Comparison of ENCODE assay signal across 8 mouse cellular contexts in genomic region chr5:108270415-108270814, GRCm38 (mm10). TPM values are rescaled to one million over a fixed set of nuclear protein-coding genes. Genes with fewer than 3 reads are reported as not detected.
DNase-seq lines count a peak whose midpoint lies in the region; ATAC-seq and TF ChIP-seq lines count a peak whose summit lies in the region.

No protein-coding gene starts in this region.

- H3K27me3 ChIP-seq in embryonic facial prominence, embryonic 10.5 days (replicated peaks; ENCODE audit: low read depth, poor library complexity, severe bottlenecking) = no peaks in the 10 kb centered on the region
- no peaks in the 10 kb centered on the region for H3K27me3 ChIP-seq in intestine, embryonic 14.5 days (replicated peaks; ENCODE audit: control insufficient read depth, insufficient read depth, low read length)
- H3K27me3 ChIP-seq in neural tube, embryonic 12.5 days (replicated peaks) = no peaks in the 10 kb centered on the region

- peaks cover 34% of the 10 kb centered on the region for H3K36me3 ChIP-seq in embryonic facial prominence, embryonic 10.5 days (replicated peaks)
- H3K36me3 ChIP-seq in intestine, embryonic 14.5 days (ENCODE audit: control insufficient read depth, insufficient read depth, low read length) = peaks cover 22% of the 10 kb centered on the region
- no peaks in the 10 kb centered on the region for H3K36me3 ChIP-seq in neural tube, embryonic 12.5 days

- DNase-seq in left cerebral cortex, adult 2 months (ENCODE audit: extremely low spot score in 1 of 2, low spot score in 2 of 2) = no peak
- DNase-seq in left cerebral cortex, postnatal 10 days (ENCODE audit: extremely low spot score in 1 of 2, low spot score in 2 of 2) = no peak
- no peak for DNase-seq in embryonic facial prominence, embryonic 10.5 days (ENCODE audit: low spot score)
- no peak for DNase-seq in intestine, embryonic 14.5 days (ENCODE audit: low spot score)
- DNase-seq in urinary bladder, postnatal 36 days (ENCODE audit: low spot score in 2 of 2) = no peak
- DNase-seq in ovary, postnatal 14 days (ENCODE audit: low spot score) = no peak
- DNase-seq in natural killer cell, adult 2 months (ENCODE audit: low spot score in 2 of 2) = no peak

- H3K9me3 ChIP-seq in embryonic facial prominence, embryonic 10.5 days = no peaks in the 10 kb centered on the region
- H3K9me3 ChIP-seq in intestine, embryonic 14.5 days (ENCODE audit: control insufficient read depth, low read length) = no peaks in the 10 kb centered on the region
- H3K9me3 ChIP-seq in neural tube, embryonic 12.5 days = no peaks in the 10 kb centered on the region

- 57% methylated on average over 9 of the region's 9 CpGs for WGBS in embryonic facial prominence, embryonic 10.5 days
- WGBS in intestine, embryonic 14.5 days = 36% methylated on average over 9 of the region's 9 CpGs
- WGBS in neural tube, embryonic 12.5 days = 53% methylated on average over 9 of the region's 9 CpGs

- peaks cover 27% of the 10 kb centered on the region for H3K4me1 ChIP-seq in embryonic facial prominence, embryonic 10.5 days
- H3K4me1 ChIP-seq in intestine, embryonic 14.5 days (replicated peaks; ENCODE audit: control insufficient read depth, insufficient read depth, low read length) = peaks cover 13% of the 10 kb centered on the region
- peaks cover 21% of the 10 kb centered on the region for H3K4me1 ChIP-seq in neural tube, embryonic 12.5 days

- peak overlapping the region; percentile 66 for H3K4me2 ChIP-seq in intestine, embryonic 14.5 days (ENCODE audit: low read length)
- H3K4me2 ChIP-seq in neural tube, embryonic 12.5 days (replicated peaks) = peak overlapping the region; percentile 85

- H3K9ac ChIP-seq in intestine, embryonic 14.5 days (ENCODE audit: low read length) = peak overlapping the region; percentile 90
- peak overlapping the region; percentile 92 for H3K9ac ChIP-seq in neural tube, embryonic 12.5 days

- intact Hi-C loops in left cerebral cortex, adult 2 months (cut with DNase I) = no loop called here
- intact Hi-C loops in left cerebral cortex, postnatal 10 days (cut with DNase I) = no loop called here

- TF ChIP-seq CTCF in left cerebral cortex, adult 2 months (IDR thresholded peaks at IDR 0.05) = no peak

- no peak for ATAC-seq in intestine, embryonic 14.5 days (replicated peaks; ENCODE audit: low FRiP score, low TSS enrichment, low read depth)
- no peak for ATAC-seq in neural tube, embryonic 12.5 days (ENCODE audit: low FRiP score, low read depth)

- no peak overlapping the region for H3K27ac ChIP-seq in left cerebral cortex, adult 2 months
- H3K27ac ChIP-seq in embryonic facial prominence, embryonic 10.5 days (replicated peaks) = no peak overlapping the region
- H3K27ac ChIP-seq in intestine, embryonic 14.5 days (ENCODE audit: low read depth) = no peak overlapping the region
- H3K27ac ChIP-seq in neural tube, embryonic 12.5 days = no peak overlapping the region

- peak overlapping the region; percentile 61 for H3K4me3 ChIP-seq in left cerebral cortex, adult 2 months
- H3K4me3 ChIP-seq in embryonic facial prominence, embryonic 10.5 days = peak overlapping the region; percentile 94
- H3K4me3 ChIP-seq in intestine, embryonic 14.5 days (ENCODE audit: low read depth, low read length) = peak overlapping the region; percentile 97
- H3K4me3 ChIP-seq in neural tube, embryonic 12.5 days = peak overlapping the region; percentile 89

RNA-seq across cellular contexts. Expression of gene Dr1, which starts 1.7 kb away (rescaled TPM):
- 10 to 100 TPM; 33.9 to 34.8 TPM for total RNA-seq in left cerebral cortex, adult 2 months (2021)
- 10 to 100 TPM; 36.9 to 37.3 TPM for total RNA-seq in left cerebral cortex, postnatal 10 days (2021)
- polyA plus RNA-seq in embryonic facial prominence, embryonic 10.5 days (2016; fragmentation: Nextera tagmentation; extraction: Ambion mirVana) = 44.0 and 46.1 TPM in 2 replicates
- polyA plus RNA-seq in intestine, embryonic 14.5 days (2014; fragmentation: Nextera tagmentation; extraction: Ambion mirVana) = 42.4 and 45.0 TPM in 2 replicates
- 47.0 and 49.1 TPM in 2 replicates for polyA plus RNA-seq in neural tube, embryonic 12.5 days (2016; fragmentation: Nextera tagmentation; extraction: Ambion mirVana)

RNA-seq across cellular contexts. Expression of gene Pigg, which starts 42.0 kb away (rescaled TPM):
- total RNA-seq in left cerebral cortex, adult 2 months (2021) = 10 to 100 TPM; 13.1 to 14.1 TPM
- total RNA-seq in left cerebral cortex, postnatal 10 days (2021) = 1 to 10 TPM; 7.5 to 7.9 TPM
- 6.4 and 7.6 TPM in 2 replicates for polyA plus RNA-seq in embryonic facial prominence, embryonic 10.5 days (2016; fragmentation: Nextera tagmentation; extraction: Ambion mirVana)
- 3.0 and 3.3 TPM in 2 replicates for polyA plus RNA-seq in intestine, embryonic 14.5 days (2014; fragmentation: Nextera tagmentation; extraction: Ambion mirVana)
- 5.8 and 6.1 TPM in 2 replicates for polyA plus RNA-seq in neural tube, embryonic 12.5 days (2016; fragmentation: Nextera tagmentation; extraction: Ambion mirVana)
